In genomic region chr15:98181132-98181711, GRCm38 (mm10) we compare ENCODE assay signal across 8 mouse cellular contexts. TPM values are rescaled to one million over a fixed set of nuclear protein-coding genes. Genes with fewer than 3 reads are reported as not detected.
A peak's percentile ranks its signal among the peaks of the same experiment; 100 is the strongest.
DNase-seq lines count a peak whose midpoint lies in the region; ATAC-seq and TF ChIP-seq lines count a peak whose summit lies in the region.

No protein-coding gene starts in this region.

- ATAC-seq in forebrain, embryonic 12.5 days (ENCODE audit: low FRiP score), result peak; percentile 98
- ATAC-seq in liver, postnatal 0 days, result peak; percentile 96
- peak; percentile 98 for ATAC-seq in neural tube, embryonic 14.5 days (ENCODE audit: low read depth)

- H3K9ac ChIP-seq in forebrain, embryonic 12.5 days, result peak overlapping the region; percentile 61
- H3K9ac ChIP-seq in liver, postnatal 0 days (replicated peaks), result 0 out of 2 replicates have a peak overlapping the region, but pooled peaks have one; percentile 30
- peak overlapping the region; percentile 49; the same call in 1 of the 2 replicates for H3K9ac ChIP-seq in neural tube, embryonic 14.5 days (replicated peaks; ENCODE audit: low read depth, low read length)

- peak; percentile 71 for DNase-seq in c-Kit-positive CD71-positive TER-119-positive erythroid progenitor cells, embryonic 14.5 days (ENCODE audit: low spot score)
- peak; percentile 97 to 98 for DNase-seq in heart, postnatal 10 days
- peak; percentile 57 for DNase-seq in large intestine, adult 2 months (ENCODE audit: low read depth, low spot score)
- peak; percentile 83 for DNase-seq in liver, postnatal 0 days
- peak; percentile 96 for DNase-seq in testis, postnatal 10 days (ENCODE audit: low spot score)

- H3K27ac ChIP-seq in forebrain, embryonic 12.5 days, result peak overlapping the region; percentile 75
- H3K27ac ChIP-seq in liver, postnatal 0 days (ENCODE audit: low read depth), result no peak overlapping the region
- H3K27ac ChIP-seq in neural tube, embryonic 14.5 days (ENCODE audit: low read depth, low read length), result peak overlapping the region; percentile 69

- peaks cover 12% of the 10 kb centered on the region for H3K4me1 ChIP-seq in E14TG2a.4 (replicated peaks; ENCODE audit: low read depth, low read length)
- peaks cover 7% of the 10 kb centered on the region for H3K4me1 ChIP-seq in forebrain, embryonic 12.5 days
- peaks cover 6% of the 10 kb centered on the region for H3K4me1 ChIP-seq in liver, postnatal 0 days (ENCODE audit: insufficient read depth)
- peaks cover 5% of the 10 kb centered on the region; the same call in 1 of the 2 replicates for H3K4me1 ChIP-seq in neural tube, embryonic 14.5 days (ENCODE audit: control insufficient read depth, insufficient read depth, low read length)

- under 1% methylated on average over 30 of the region's 30 CpGs for WGBS in forebrain, embryonic 12.5 days
- WGBS in large intestine, adult 2 months, result 1% methylated on average over 30 of the region's 30 CpGs
- WGBS in liver, postnatal 0 days (ENCODE audit: insufficient replicate concordance), result under 1% methylated on average over 30 of the region's 30 CpGs
- WGBS in neural tube, embryonic 14.5 days, result under 1% methylated on average over 30 of the region's 30 CpGs

- TF ChIP-seq CTCF in E14TG2a.4 (conservative IDR thresholded peaks at IDR 0.05; ENCODE audit: low read length), result peak; percentile 46
- peak; percentile 82 for TF ChIP-seq CTCF in liver, postnatal 0 days (IDR thresholded peaks at IDR 0.05; ENCODE audit: low read depth)

- H3K36me3 ChIP-seq in E14TG2a.4 (ENCODE audit: insufficient read depth, low read length), result no peaks in the 10 kb centered on the region
- H3K36me3 ChIP-seq in forebrain, embryonic 12.5 days (replicated peaks), result no peaks in the 10 kb centered on the region
- H3K36me3 ChIP-seq in liver, postnatal 0 days (replicated peaks; ENCODE audit: insufficient read depth, low read length), result no peaks in the 10 kb centered on the region
- H3K36me3 ChIP-seq in neural tube, embryonic 14.5 days (ENCODE audit: control insufficient read depth, insufficient read depth, low read length), result no peaks in the 10 kb centered on the region

- no peaks in the 10 kb centered on the region for H3K9me3 ChIP-seq in E14TG2a.4 (ENCODE audit: low read length)
- H3K9me3 ChIP-seq in forebrain, embryonic 12.5 days, result no peaks in the 10 kb centered on the region
- H3K9me3 ChIP-seq in liver, postnatal 0 days (ENCODE audit: low read length), result no peaks in the 10 kb centered on the region
- no peaks in the 10 kb centered on the region for H3K9me3 ChIP-seq in neural tube, embryonic 14.5 days (ENCODE audit: control insufficient read depth, low read length)

- TF ChIP-seq EP300 in liver, postnatal 0 days (IDR thresholded peaks at IDR 0.05; ENCODE audit: low read depth), result no peak

- H3K27me3 ChIP-seq in E14TG2a.4 (ENCODE audit: insufficient read depth, low read length), result peaks cover 35% of the 10 kb centered on the region
- H3K27me3 ChIP-seq in forebrain, embryonic 12.5 days, result peaks cover 20% of the 10 kb centered on the region; the same call in 1 of the 2 replicates
- peaks cover 16% of the 10 kb centered on the region for H3K27me3 ChIP-seq in liver, postnatal 0 days (ENCODE audit: insufficient read depth, low read length)
- H3K27me3 ChIP-seq in neural tube, embryonic 14.5 days (ENCODE audit: control insufficient read depth, insufficient read depth, low read length), result no peaks in the 10 kb centered on the region

- intact Hi-C loops in heart, postnatal 10 days (cut with DNase I), result loop anchor here (1.0 to 5.0 kb wide), 2 partner anchors 208 to 296 kb away; no protein-coding TSS in a partner anchor

- H3K4me2 ChIP-seq in forebrain, embryonic 12.5 days, result peak overlapping the region; percentile 78
- H3K4me2 ChIP-seq in liver, postnatal 0 days (ENCODE audit: low read depth, low read length), result peak overlapping the region; percentile 83
- peak overlapping the region; percentile 74 for H3K4me2 ChIP-seq in neural tube, embryonic 14.5 days (ENCODE audit: low read depth, low read length)

- peak overlapping the region; percentile 81 for H3K4me3 ChIP-seq in E14TG2a.4 (replicated peaks; ENCODE audit: low read length)
- H3K4me3 ChIP-seq in forebrain, embryonic 12.5 days (replicated peaks), result peak overlapping the region; percentile 53
- H3K4me3 ChIP-seq in liver, postnatal 0 days (ENCODE audit: low read depth, low read length), result peak overlapping the region; percentile 49
- H3K4me3 ChIP-seq in neural tube, embryonic 14.5 days (ENCODE audit: low read depth, low read length), result peak overlapping the region; percentile 48

RNA-seq across cellular contexts. Expression of gene Olfr288, which starts 14.1 kb away (rescaled TPM):
- not detected in 2 replicates for polyA plus RNA-seq in forebrain, embryonic 12.5 days (2016; fragmentation: Nextera tagmentation; extraction: Ambion mirVana)
- total RNA-seq in heart, postnatal 10 days (2021), result not detected
- not detected in 2 replicates for polyA plus RNA-seq in large intestine, adult 2 months (2012; rRNA removed)
- not detected in 2 replicates for polyA plus RNA-seq in liver, postnatal 0 days (2015; fragmentation: Nextera tagmentation; extraction: Ambion mirVana)
- not detected in 2 replicates for polyA plus RNA-seq in neural tube, embryonic 14.5 days (2014; fragmentation: Nextera tagmentation; extraction: Ambion mirVana)

RNA-seq across cellular contexts. Expression of gene Ccdc184, which starts 14.3 kb away (rescaled TPM):
- polyA plus RNA-seq in forebrain, embryonic 12.5 days (2016; fragmentation: Nextera tagmentation; extraction: Ambion mirVana), result 15.9 and 19.6 TPM in 2 replicates
- under 1 TPM; 0.57 to 0.64 TPM for total RNA-seq in heart, postnatal 10 days (2021)
- 0.33 TPM in 2 replicates for polyA plus RNA-seq in large intestine, adult 2 months (2012; rRNA removed)
- polyA plus RNA-seq in liver, postnatal 0 days (2015; fragmentation: Nextera tagmentation; extraction: Ambion mirVana), result not detected in 2 replicates
- 85.9 and 117 TPM in 2 replicates for polyA plus RNA-seq in neural tube, embryonic 14.5 days (2014; fragmentation: Nextera tagmentation; extraction: Ambion mirVana)

RNA-seq across cellular contexts. Expression of gene Asb8, which starts 15.8 kb away (rescaled TPM):
- 38.4 and 44.8 TPM in 2 replicates for polyA plus RNA-seq in forebrain, embryonic 12.5 days (2016; fragmentation: Nextera tagmentation; extraction: Ambion mirVana)
- total RNA-seq in heart, postnatal 10 days (2021), result 100 to 1,000 TPM; 104 to 109 TPM
- polyA plus RNA-seq in large intestine, adult 2 months (2012; rRNA removed), result 32.8 and 43.9 TPM in 2 replicates
- 23.6 and 24.1 TPM in 2 replicates for polyA plus RNA-seq in liver, postnatal 0 days (2015; fragmentation: Nextera tagmentation; extraction: Ambion mirVana)
- 66.7 and 74.0 TPM in 2 replicates for polyA plus RNA-seq in neural tube, embryonic 14.5 days (2014; fragmentation: Nextera tagmentation; extraction: Ambion mirVana)

RNA-seq across cellular contexts. Expression of gene Gm44579, which starts 39.6 kb away (rescaled TPM):
- polyA plus RNA-seq in forebrain, embryonic 12.5 days (2016; fragmentation: Nextera tagmentation; extraction: Ambion mirVana), result not detected in 2 replicates
- not detected for total RNA-seq in heart, postnatal 10 days (2021)
- polyA plus RNA-seq in large intestine, adult 2 months (2012; rRNA removed), result 0.07 TPM in 1 of 2 replicates, not detected in the other
- polyA plus RNA-seq in liver, postnatal 0 days (2015; fragmentation: Nextera tagmentation; extraction: Ambion mirVana), result not detected in 2 replicates
- not detected in 2 replicates for polyA plus RNA-seq in neural tube, embryonic 14.5 days (2014; fragmentation: Nextera tagmentation; extraction: Ambion mirVana)

RNA-seq across cellular contexts. Expression of gene Olfr287, which starts 39.6 kb away (rescaled TPM):
- polyA plus RNA-seq in forebrain, embryonic 12.5 days (2016; fragmentation: Nextera tagmentation; extraction: Ambion mirVana), result not detected in 2 replicates
- not detected for total RNA-seq in heart, postnatal 10 days (2021)
- polyA plus RNA-seq in large intestine, adult 2 months (2012; rRNA removed), result 0.27 and 0.40 TPM in 2 replicates
- polyA plus RNA-seq in liver, postnatal 0 days (2015; fragmentation: Nextera tagmentation; extraction: Ambion mirVana), result not detected in 2 replicates
- polyA plus RNA-seq in neural tube, embryonic 14.5 days (2014; fragmentation: Nextera tagmentation; extraction: Ambion mirVana), result 0.12 TPM in 1 of 2 replicates, not detected in the other

Comparison
In these comparisons a context has a peak if more than half of its experiments do, and no peak if none do; other contexts are left out.
1. RNA of gene Ccdc184, which starts 14.3 kb away (polyA plus RNA-seq): 85.9 to 117 TPM in neural tube, embryonic 14.5 days and 15.9 to 19.6 TPM in forebrain, embryonic 12.5 days; 0.33 TPM in large intestine, adult 2 months and not detected in liver, postnatal 0 days; every median in the first group is over 10 times any median in the second.
2. Peak in every context shown above with its lines, with median percentiles within 50 percentile points of each other: H3K4me3 ChIP-seq, DNase-seq, ATAC-seq, H3K4me2 ChIP-seq and H3K9ac ChIP-seq.